Mouse (Mus musculus): Measurements from ENCODE around the gene Wdr91. TPM values are rescaled to one million over a fixed set of nuclear protein-coding genes. Genes with fewer than 3 reads are reported as not detected.

Gene Wdr91
- polyA plus RNA-seq, 1 experiment from 2014 or later: 12.9 TPM

DNA sequence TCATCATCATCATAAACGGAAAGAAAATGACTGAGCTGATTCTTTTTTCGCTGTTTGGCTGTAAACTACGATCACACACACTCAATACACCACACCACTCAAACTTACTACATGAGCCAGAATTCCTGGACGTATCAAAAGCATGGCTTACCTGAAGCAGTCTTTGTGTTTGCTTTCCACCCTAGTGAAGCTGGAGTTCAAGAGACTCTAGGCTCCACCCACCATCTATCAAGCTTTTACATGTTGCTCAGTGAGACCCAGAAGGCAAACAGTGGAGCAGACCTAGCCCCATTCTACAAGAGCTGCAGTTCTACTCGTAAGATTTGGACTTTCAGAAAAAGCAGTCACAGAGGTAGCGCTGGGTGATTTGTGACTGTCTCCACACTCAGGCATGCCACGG is 8.1 kb downstream of the Wdr91 start:
- no peak overlapping the region for H3K4me3 ChIP-seq (ENCODE audit: low read depth, low read length)
- no peak overlapping the region for H3K4me2 ChIP-seq (ENCODE audit: low read depth, low read length, severe bottlenecking)
- H3K9me3 ChIP-seq (ENCODE audit: control insufficient read depth, low read length): no peaks in the 10 kb centered on the region
- H3K4me1 ChIP-seq (replicated peaks; ENCODE audit: control insufficient read depth, insufficient read depth, low read length): no peaks in the 10 kb centered on the region
- no peak overlapping the region for H3K9ac ChIP-seq (ENCODE audit: low read length)
- H3K27ac ChIP-seq (ENCODE audit: low read depth, low read length): no peak overlapping the region
- H3K27me3 ChIP-seq (ENCODE audit: control insufficient read depth, insufficient read depth, low read length): no peaks in the 10 kb centered on the region
- H3K36me3 ChIP-seq (ENCODE audit: control insufficient read depth, insufficient read depth, low read length): no peaks in the 10 kb centered on the region; the same call in 1 of the 2 replicates
- no peak for ATAC-seq (replicated peaks; ENCODE audit: low FRiP score)
- DNase-seq (ENCODE audit: low spot score): no peak
- WGBS: 90% methylated on average over 7 of the region's 7 CpGs

DNA sequence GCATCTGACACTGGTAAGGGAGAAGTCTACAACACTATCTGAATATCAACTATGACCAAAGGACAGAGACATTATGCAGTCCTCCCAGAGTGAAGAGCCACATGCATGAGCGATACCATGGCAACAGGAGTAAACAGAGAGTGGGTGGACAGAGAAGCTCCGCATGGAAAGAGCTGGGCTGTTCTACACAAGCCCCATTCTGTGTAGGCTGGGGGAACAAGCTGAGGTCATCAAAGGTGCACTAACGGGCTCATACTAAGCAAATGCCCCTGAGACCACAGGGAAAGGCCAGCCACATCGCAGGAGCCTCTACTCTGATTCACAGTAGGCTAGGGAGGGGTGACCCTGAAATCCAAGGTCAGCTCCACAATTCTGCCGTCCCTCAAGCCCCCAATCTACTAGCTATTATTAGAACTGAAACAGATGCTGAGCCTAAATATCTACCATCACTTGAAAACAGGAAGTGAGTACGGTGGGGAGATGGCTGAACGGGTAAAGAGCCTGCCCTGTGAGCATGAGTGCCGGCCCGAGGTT is 8.7 kb downstream of the Wdr91 start:
- H3K4me2 ChIP-seq (ENCODE audit: low read depth, low read length, severe bottlenecking): no peak overlapping the region
- no peaks in the 10 kb centered on the region for H3K4me1 ChIP-seq (replicated peaks; ENCODE audit: control insufficient read depth, insufficient read depth, low read length)
- H3K9me3 ChIP-seq (ENCODE audit: control insufficient read depth, low read length): no peaks in the 10 kb centered on the region
- no peak for ATAC-seq (replicated peaks; ENCODE audit: low FRiP score)
- no peak overlapping the region for H3K27ac ChIP-seq (ENCODE audit: low read depth, low read length)
- H3K27me3 ChIP-seq (ENCODE audit: control insufficient read depth, insufficient read depth, low read length): no peaks in the 10 kb centered on the region
- H3K9ac ChIP-seq (ENCODE audit: low read length): no peak overlapping the region
- 83% methylated on average over 9 of the region's 9 CpGs for WGBS
- no peaks in the 10 kb centered on the region; the same call in 1 of the 2 replicates for H3K36me3 ChIP-seq (ENCODE audit: control insufficient read depth, insufficient read depth, low read length)
- no peak for DNase-seq (ENCODE audit: low spot score)
- no peak overlapping the region for H3K4me3 ChIP-seq (ENCODE audit: low read depth, low read length)

DNA sequence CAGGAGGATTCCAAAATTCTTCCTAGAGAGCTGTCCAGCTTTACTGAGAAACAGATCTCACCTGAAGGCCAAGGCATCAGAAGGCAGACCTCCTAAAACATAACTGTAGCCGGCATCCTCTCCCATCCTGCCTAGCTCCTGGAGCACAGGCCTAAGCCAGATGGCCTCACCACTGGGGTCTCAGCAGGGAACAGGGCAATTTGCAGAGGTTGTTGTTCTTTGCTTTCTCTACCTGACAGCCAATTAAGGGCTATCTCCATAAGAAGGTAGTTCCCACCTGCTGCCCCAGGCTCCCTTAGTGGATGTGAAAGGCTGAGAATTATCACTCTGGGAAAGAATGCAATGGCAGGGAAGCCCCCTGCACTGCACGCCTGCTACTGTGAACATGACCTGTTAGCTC is 9.7 kb downstream of the Wdr91 start:
- DNase-seq (ENCODE audit: low spot score): no peak

DNA sequence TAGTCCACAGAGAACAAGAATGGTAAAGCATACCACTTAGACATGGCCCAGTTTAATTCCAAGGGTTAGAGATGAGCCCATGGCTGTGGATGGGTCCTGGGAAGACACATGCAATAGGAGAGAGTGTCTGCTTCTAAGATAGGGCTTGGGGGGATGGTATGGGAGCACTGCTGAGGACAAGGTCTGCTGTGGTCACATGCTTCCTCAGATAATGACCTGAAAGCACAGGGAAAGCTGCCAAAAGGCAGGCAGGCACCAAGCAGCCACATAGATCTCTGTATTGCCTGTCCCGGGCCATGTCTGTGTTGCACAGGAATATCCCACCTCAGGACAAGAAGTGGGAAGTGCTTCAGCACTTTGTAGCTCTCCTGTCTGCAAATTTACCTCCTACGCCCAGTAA is 11.5 kb downstream of the Wdr91 start:
- no peaks in the 10 kb centered on the region for H3K9me3 ChIP-seq (ENCODE audit: control insufficient read depth, low read length)
- H3K4me2 ChIP-seq (ENCODE audit: low read depth, low read length, severe bottlenecking): no peak overlapping the region
- no peaks in the 10 kb centered on the region for H3K27me3 ChIP-seq (ENCODE audit: control insufficient read depth, insufficient read depth, low read length)
- no peaks in the 10 kb centered on the region for H3K4me1 ChIP-seq (replicated peaks; ENCODE audit: control insufficient read depth, insufficient read depth, low read length)
- DNase-seq (ENCODE audit: low spot score): no peak
- no peak overlapping the region for H3K27ac ChIP-seq (ENCODE audit: low read depth, low read length)
- no peak overlapping the region for H3K4me3 ChIP-seq (ENCODE audit: low read depth, low read length)
- ATAC-seq (replicated peaks; ENCODE audit: low FRiP score): no peak
- WGBS: 94% methylated on average over 2 of the region's 2 CpGs
- no peak overlapping the region for H3K9ac ChIP-seq (ENCODE audit: low read length)
- peaks cover 2% of the 10 kb centered on the region; the same call in 1 of the 2 replicates for H3K36me3 ChIP-seq (ENCODE audit: control insufficient read depth, insufficient read depth, low read length)

More for the DNA sequence above, 9.7 kb downstream of the Wdr91 start:
- H3K4me1 ChIP-seq (replicated peaks; ENCODE audit: control insufficient read depth, insufficient read depth, low read length): no peaks in the 10 kb centered on the region
- no peaks in the 10 kb centered on the region for H3K27me3 ChIP-seq (ENCODE audit: control insufficient read depth, insufficient read depth, low read length)
- H3K27ac ChIP-seq (ENCODE audit: low read depth, low read length): no peak overlapping the region
- no peak overlapping the region for H3K4me3 ChIP-seq (ENCODE audit: low read depth, low read length)
- H3K4me2 ChIP-seq (ENCODE audit: low read depth, low read length, severe bottlenecking): no peak overlapping the region
- WGBS: 72% methylated on average over 2 of the region's 2 CpGs
- no peak for ATAC-seq (replicated peaks; ENCODE audit: low FRiP score)
- H3K9ac ChIP-seq (ENCODE audit: low read length): no peak overlapping the region
- H3K9me3 ChIP-seq (ENCODE audit: control insufficient read depth, low read length): no peaks in the 10 kb centered on the region
- H3K36me3 ChIP-seq (ENCODE audit: control insufficient read depth, insufficient read depth, low read length): no peaks in the 10 kb centered on the region; the same call in 1 of the 2 replicates

DNA sequence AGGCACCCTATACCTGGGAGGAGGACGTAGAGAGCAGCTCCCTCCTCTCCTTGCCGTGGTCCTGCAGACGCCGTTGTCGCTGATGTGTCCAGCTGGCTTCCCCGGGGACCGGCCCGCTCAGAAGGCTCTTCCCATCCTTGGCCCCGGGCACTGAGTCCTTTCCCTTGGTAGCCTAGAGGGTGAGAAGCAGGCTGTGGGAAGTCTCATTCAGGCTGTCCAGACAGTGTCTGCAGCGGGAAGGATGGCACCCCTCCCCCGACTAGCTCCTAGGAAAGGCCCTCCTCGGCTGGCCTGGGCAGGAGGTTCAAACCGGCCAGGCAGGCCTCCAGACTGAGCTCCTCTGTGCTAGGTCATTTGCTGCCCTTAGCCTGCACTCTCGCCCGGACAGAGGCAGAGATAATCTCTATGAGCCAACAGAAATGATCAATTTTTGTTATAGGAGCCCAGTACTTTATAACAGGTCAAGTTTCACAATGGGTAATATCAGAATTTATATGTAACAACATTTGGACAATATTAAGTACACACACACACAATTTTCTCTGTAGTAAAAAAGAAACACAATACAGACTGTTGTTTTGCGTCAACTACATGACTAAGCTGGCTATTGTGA is 14.4 kb downstream of the Wdr91 start:
- Histone ChIP-seq H3K4me2 (ENCODE audit: low read depth, low read length, severe bottlenecking) (no peak overlapping the region), H3K9ac (ENCODE audit: low read length) (no peak overlapping the region; the same call in 1 of the 2 replicates), H3K4me3 (ENCODE audit: low read depth, low read length) (no peak overlapping the region), H3K27ac (ENCODE audit: low read depth, low read length) (no peak overlapping the region), H3K4me1 (replicated peaks; ENCODE audit: control insufficient read depth, insufficient read depth, low read length) (no peaks in the 10 kb centered on the region), H3K27me3 (ENCODE audit: control insufficient read depth, insufficient read depth, low read length) (no peaks in the 10 kb centered on the region), H3K36me3 (ENCODE audit: control insufficient read depth, insufficient read depth, low read length) (peaks cover 2% of the 10 kb centered on the region; the same call in 1 of the 2 replicates), H3K9me3 (ENCODE audit: control insufficient read depth, low read length) (no peaks in the 10 kb centered on the region)
- DNase-seq (ENCODE audit: low spot score) (no peak), ATAC-seq (replicated peaks; ENCODE audit: low FRiP score) (no peak)
- WGBS: 53% methylated on average over 16 of the region's 16 CpGs

DNA sequence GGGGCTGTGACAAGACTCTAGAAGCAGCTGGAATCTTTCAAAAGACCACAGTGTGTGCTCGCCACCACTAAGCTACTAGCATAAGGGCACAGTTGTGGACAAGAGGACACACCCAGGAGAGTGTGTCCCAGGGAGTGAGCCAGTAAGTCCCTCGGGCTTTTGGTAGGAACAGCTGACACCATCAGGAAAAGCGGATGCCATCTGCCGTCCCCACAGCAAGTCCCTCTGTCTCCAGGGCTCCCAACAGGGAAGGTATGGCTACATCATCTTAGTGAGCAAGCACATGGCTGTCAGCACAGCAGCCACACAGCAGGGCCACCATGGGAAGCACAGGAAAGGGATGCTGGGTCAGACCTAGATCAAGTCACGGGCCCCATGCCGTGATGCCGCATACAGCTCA is 15.1 kb downstream of the Wdr91 start:
- H3K27me3 ChIP-seq (ENCODE audit: control insufficient read depth, insufficient read depth, low read length): no peaks in the 10 kb centered on the region
- H3K36me3 ChIP-seq (ENCODE audit: control insufficient read depth, insufficient read depth, low read length): peaks cover 2% of the 10 kb centered on the region; the same call in 1 of the 2 replicates
- H3K27ac ChIP-seq (ENCODE audit: low read depth, low read length): no peak overlapping the region
- no peak overlapping the region for H3K4me3 ChIP-seq (ENCODE audit: low read depth, low read length)
- no peak overlapping the region for H3K4me2 ChIP-seq (ENCODE audit: low read depth, low read length, severe bottlenecking)
- 95% methylated on average over 7 of the region's 7 CpGs for WGBS
- ATAC-seq (replicated peaks; ENCODE audit: low FRiP score): no peak
- H3K9ac ChIP-seq (ENCODE audit: low read length): no peak overlapping the region
- H3K9me3 ChIP-seq (ENCODE audit: control insufficient read depth, low read length): no peaks in the 10 kb centered on the region
- no peaks in the 10 kb centered on the region for H3K4me1 ChIP-seq (replicated peaks; ENCODE audit: control insufficient read depth, insufficient read depth, low read length)
- no peak for DNase-seq (ENCODE audit: low spot score)

DNA sequence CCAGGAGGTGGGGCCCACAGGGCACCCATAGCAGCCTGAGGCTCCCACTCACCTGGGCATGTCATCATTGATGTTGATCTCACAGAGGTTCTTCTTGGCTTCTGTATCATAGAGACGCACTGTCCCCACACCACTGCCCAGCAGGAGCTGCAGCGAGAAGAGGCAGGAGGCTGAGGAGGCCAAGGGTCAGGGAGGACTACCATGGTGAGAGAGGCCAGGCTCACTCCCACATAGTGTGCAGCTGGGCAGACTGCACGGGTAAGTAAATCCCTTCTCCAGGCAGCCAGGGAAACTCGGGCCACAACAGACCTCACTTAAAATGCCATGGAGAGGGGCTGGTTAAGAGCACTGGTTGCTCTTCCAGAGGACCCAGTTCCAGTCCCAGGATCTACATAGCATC is 21.5 kb downstream of the Wdr91 start:
- no peak overlapping the region for H3K9ac ChIP-seq (ENCODE audit: low read length)
- ATAC-seq (replicated peaks; ENCODE audit: low FRiP score): no peak
- H3K27me3 ChIP-seq (ENCODE audit: control insufficient read depth, insufficient read depth, low read length): no peaks in the 10 kb centered on the region
- H3K4me1 ChIP-seq (replicated peaks; ENCODE audit: control insufficient read depth, insufficient read depth, low read length): peaks cover 10% of the 10 kb centered on the region
- H3K4me3 ChIP-seq (ENCODE audit: low read depth, low read length): no peak overlapping the region
- DNase-seq (ENCODE audit: low spot score): no peak
- 57% methylated on average over 4 of the region's 4 CpGs for WGBS
- H3K27ac ChIP-seq (ENCODE audit: low read depth, low read length): no peak overlapping the region
- no peak overlapping the region for H3K4me2 ChIP-seq (ENCODE audit: low read depth, low read length, severe bottlenecking)
- no peaks in the 10 kb centered on the region for H3K9me3 ChIP-seq (ENCODE audit: control insufficient read depth, low read length)
- H3K36me3 ChIP-seq (ENCODE audit: control insufficient read depth, insufficient read depth, low read length): no peaks in the 10 kb centered on the region; the same call in 1 of the 2 replicates

DNA sequence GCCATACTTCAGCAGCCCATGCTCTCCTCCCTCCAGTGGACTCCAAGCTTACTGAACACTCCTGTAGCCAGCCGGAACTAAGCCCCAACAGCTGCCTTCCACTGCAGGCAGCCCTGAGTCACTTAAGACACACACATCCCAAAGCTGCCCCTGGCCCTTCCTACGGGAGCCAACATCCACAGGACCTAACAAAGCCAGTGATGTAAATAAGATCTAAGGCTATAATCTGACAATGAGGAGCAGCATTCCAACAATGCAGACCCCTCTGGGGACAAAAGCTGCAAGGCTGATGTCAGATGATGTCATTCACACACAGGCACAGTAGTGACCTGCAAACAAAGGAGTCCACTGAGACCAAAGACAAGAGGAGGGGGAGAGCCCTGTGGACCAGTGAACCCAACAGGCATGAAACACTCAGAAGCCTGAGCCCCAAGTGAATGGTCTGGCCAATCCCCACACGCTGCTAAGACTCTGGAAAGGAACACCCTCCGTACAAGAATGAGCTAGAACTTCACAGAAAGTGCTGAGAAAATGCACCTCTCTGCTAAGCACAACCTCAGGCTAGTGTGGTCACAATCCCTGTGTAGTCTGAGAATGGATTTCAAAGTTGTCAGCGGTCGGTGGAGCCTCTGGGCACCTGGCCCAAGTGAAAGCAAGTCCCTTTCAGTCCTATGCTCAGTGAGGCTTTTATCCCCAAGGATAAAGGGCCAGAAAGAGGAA is 23.4 kb downstream of the Wdr91 start:
- Histone ChIP-seq H3K4me2 (ENCODE audit: low read depth, low read length, severe bottlenecking) (no peak overlapping the region), H3K9me3 (ENCODE audit: control insufficient read depth, low read length) (no peaks in the 10 kb centered on the region), H3K27me3 (ENCODE audit: control insufficient read depth, insufficient read depth, low read length) (no peaks in the 10 kb centered on the region), H3K36me3 (ENCODE audit: control insufficient read depth, insufficient read depth, low read length) (no peaks in the 10 kb centered on the region; the same call in 1 of the 2 replicates), H3K27ac (ENCODE audit: low read depth, low read length) (peak overlapping the region; percentile 39), H3K4me3 (ENCODE audit: low read depth, low read length) (no peak overlapping the region), H3K4me1 (replicated peaks; ENCODE audit: control insufficient read depth, insufficient read depth, low read length) (peaks cover 10% of the 10 kb centered on the region), H3K9ac (ENCODE audit: low read length) (no peak overlapping the region)
- peak; percentile 89 for ATAC-seq (replicated peaks; ENCODE audit: low FRiP score)
- WGBS: 36% methylated on average over 6 of the region's 6 CpGs
- DNase-seq (ENCODE audit: low spot score): peak; percentile 67

Data from forebrain, embryonic 11.5 days (tissue).